Mouse (Mus musculus) spleen, adult 2 months (tissue): ENCODE results near the gene Dapk2.

Source experiments
- CTCF ChIP-seq: fragments of 200-500 bp; IDR thresholded peaks from 2 replicates; pipeline ENCODE4 v1.5.1; 2011; ENCODE audit warnings: mild to moderate bottlenecking, inconsistent platforms; ENCODE audit not compliant: insufficient read depth, insufficient read length, insufficient replicate concordance; ENCODE audit errors: extremely low read depth
- POLR2A ChIP-seq: fragments of 200-500 bp; IDR thresholded peaks from 2 replicates; pipeline ENCODE4 v1.6.1; 2011; ENCODE audit warnings: low read depth, low read length, inconsistent platforms

DNA sequence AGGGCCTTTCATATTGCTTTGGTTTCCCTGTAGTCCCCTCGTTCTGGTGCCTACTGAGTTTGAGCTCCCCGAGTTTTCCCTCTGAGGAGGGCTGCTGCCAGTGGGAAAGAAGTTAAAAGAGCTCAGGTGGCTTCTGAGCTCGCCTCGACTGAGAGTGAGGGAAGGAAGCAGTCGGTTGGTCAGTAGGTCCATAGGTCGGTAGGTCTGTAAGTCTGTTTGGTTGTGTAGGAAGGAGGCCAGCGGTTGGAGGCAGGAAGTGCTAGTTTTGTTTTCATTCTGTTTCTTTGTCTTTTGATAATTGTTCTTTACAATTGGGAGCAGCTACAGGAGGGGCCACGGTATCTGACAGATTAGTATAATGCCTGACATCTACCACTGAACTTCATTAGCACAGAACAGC is 47.9 kb upstream of the Dapk2 start:
- TF ChIP-seq POLR2A = no peak
- no peak for TF ChIP-seq CTCF
